In genomic region chr13:59822507-59823462, GRCm38 (mm10) we compare ENCODE assay signal across 7 mouse cellular contexts. TPM values are rescaled to one million over a fixed set of nuclear protein-coding genes. Genes with fewer than 3 reads are reported as not detected.
A peak's percentile ranks its signal among the peaks of the same experiment; 100 is the strongest.
DNase-seq lines count a peak whose midpoint lies in the region; ATAC-seq and TF ChIP-seq lines count a peak whose summit lies in the region.

Tut7 (minus strand) TSS chr13:59823147.

- peak; percentile 95 for TF ChIP-seq POLR2A in small intestine, adult 2 months (IDR thresholded peaks at IDR 0.05; ENCODE audit: low read depth, low read length)

- H3K9me3 ChIP-seq in intestine, postnatal 0 days (ENCODE audit: control insufficient read depth): no peaks in the 10 kb centered on the region
- no peaks in the 10 kb centered on the region for H3K9me3 ChIP-seq in midbrain, embryonic 12.5 days

- H3K4me2 ChIP-seq in intestine, postnatal 0 days (replicated peaks; ENCODE audit: low read depth): peak within 1 kb of the TSS; percentile 66
- H3K4me2 ChIP-seq in midbrain, embryonic 12.5 days (replicated peaks): peak within 1 kb of the TSS; percentile 73

- no peaks in the 10 kb centered on the region for H3K4me1 ChIP-seq in intestine, postnatal 0 days (replicated peaks; ENCODE audit: control insufficient read depth, insufficient read depth, low read length)
- H3K4me1 ChIP-seq in midbrain, embryonic 12.5 days: peaks cover 24% of the 10 kb centered on the region
- H3K4me1 ChIP-seq in small intestine, adult 2 months (ENCODE audit: control insufficient read depth, insufficient read depth, insufficient read length, low read length): peaks cover 17% of the 10 kb centered on the region; the same call in 1 of the 2 replicates

- peak within 1 kb of the TSS; percentile 98 for H3K27ac ChIP-seq in intestine, postnatal 0 days (ENCODE audit: low read depth, low read length)
- peak within 1 kb of the TSS; percentile 91 for H3K27ac ChIP-seq in midbrain, embryonic 12.5 days (replicated peaks)
- peak within 1 kb of the TSS; percentile 95 for H3K27ac ChIP-seq in small intestine, adult 2 months (ENCODE audit: insufficient read depth, low read depth, low read length)

- peak within 1 kb of the TSS; percentile 94 for H3K4me3 ChIP-seq in intestine, postnatal 0 days (ENCODE audit: low read depth, low read length)
- H3K4me3 ChIP-seq in midbrain, embryonic 12.5 days: peak within 1 kb of the TSS; percentile 96
- H3K4me3 ChIP-seq in small intestine, adult 2 months (ENCODE audit: low read depth, low read length): peak within 1 kb of the TSS; percentile 92

- DNase-seq in adrenal gland, adult 8-10 months: peak; percentile 91
- peak; percentile 93 for DNase-seq in embryo, embryonic 9.5 days (ENCODE audit: extremely low spot score)
- no peak for DNase-seq in gonadal fat pad, adult 2 months (ENCODE audit: low read depth)
- peak; percentile 92 for DNase-seq in left cerebral cortex, postnatal 4 days

- peak; percentile 95 for ATAC-seq in intestine, postnatal 0 days
- ATAC-seq in midbrain, embryonic 12.5 days (ENCODE audit: low FRiP score, low read depth): peak; percentile 98

- WGBS in intestine, postnatal 0 days: under 1% methylated on average over 90 of the region's 100 CpGs
- under 1% methylated on average over 92 of the region's 100 CpGs for WGBS in midbrain, embryonic 12.5 days
- WGBS in small intestine, adult 2 months: under 1% methylated on average over 100 of the region's 100 CpGs

- no peaks in the 10 kb centered on the region for H3K27me3 ChIP-seq in intestine, postnatal 0 days (replicated peaks; ENCODE audit: control insufficient read depth, insufficient read depth, low read length)
- H3K27me3 ChIP-seq in midbrain, embryonic 12.5 days: no peaks in the 10 kb centered on the region
- H3K27me3 ChIP-seq in small intestine, adult 2 months (ENCODE audit: control insufficient read depth, insufficient read depth, low read length): no peaks in the 10 kb centered on the region

- H3K36me3 ChIP-seq in intestine, postnatal 0 days (ENCODE audit: control insufficient read depth, insufficient read depth): 0 out of 2 replicates have a peak, but pooled peaks cover 10% of the 10 kb centered on the region
- H3K36me3 ChIP-seq in midbrain, embryonic 12.5 days: peaks cover 14% of the 10 kb centered on the region; the same call in 1 of the 2 replicates
- peaks cover 8% of the 10 kb centered on the region for H3K36me3 ChIP-seq in small intestine, adult 2 months (ENCODE audit: control insufficient read depth, insufficient read depth, low read length)

- intact Hi-C loops in left cerebral cortex, postnatal 4 days (cut with DNase I): no loop called here

- TF ChIP-seq CTCF in intestine, postnatal 0 days (IDR thresholded peaks at IDR 0.05; ENCODE audit: low read depth): peak; percentile 11; the same call in 1 of the 2 replicates
- TF ChIP-seq CTCF in small intestine, adult 2 months (IDR thresholded peaks at IDR 0.05; ENCODE audit: extremely low read depth, insufficient read length, insufficient replicate concordance, low read depth, low read length): no peak

- H3K9ac ChIP-seq in intestine, postnatal 0 days (ENCODE audit: low read depth, low read length): peak within 1 kb of the TSS; percentile 88
- peak within 1 kb of the TSS; percentile 91 for H3K9ac ChIP-seq in midbrain, embryonic 12.5 days (replicated peaks)

RNA-seq across cellular contexts. Expression of gene Tut7, which starts in this region (rescaled TPM):
- total RNA-seq in adrenal gland, adult 8-10 months (2022): 10 to 100 TPM; 68.7 to 86.7 (median 74.9) TPM
- 17.1 and 19.0 TPM in 2 replicates for polyA plus RNA-seq in gonadal fat pad, adult 2 months (2012; rRNA removed)
- polyA plus RNA-seq in intestine, postnatal 0 days (2015; fragmentation: Nextera tagmentation; extraction: Ambion mirVana): 50.1 and 55.4 TPM in 2 replicates
- 10 to 100 TPM; 66.2 to 70.8 TPM for total RNA-seq in left cerebral cortex, postnatal 4 days (2021)
- polyA plus RNA-seq in midbrain, embryonic 12.5 days (2016; fragmentation: Nextera tagmentation; extraction: Ambion mirVana): 62.8 and 66.7 TPM in 2 replicates
- polyA plus RNA-seq in small intestine, adult 2 months (2012; rRNA removed): 11.7 and 33.3 TPM in 2 replicates
